Mouse (Mus musculus) embryonic fibroblast, embryonic 13.5 days (primary cell): ENCODE results near the gene B3gntl1.

Experiments
- CTCF ChIP-seq: IDR thresholded peaks from 2 replicates; pipeline ENCODE4 v1.5.1; 2011; ENCODE audit warnings: mild to moderate bottlenecking, control low read depth, low read length, moderate library complexity, borderline replicate concordance; ENCODE audit not compliant: insufficient read depth
- POLR2A ChIP-seq: IDR thresholded peaks from 2 replicates; pipeline ENCODE4 v1.6.1; 2011; ENCODE audit warnings: low read depth, mild to moderate bottlenecking, control low read depth, low read length, moderate library complexity

DNA sequence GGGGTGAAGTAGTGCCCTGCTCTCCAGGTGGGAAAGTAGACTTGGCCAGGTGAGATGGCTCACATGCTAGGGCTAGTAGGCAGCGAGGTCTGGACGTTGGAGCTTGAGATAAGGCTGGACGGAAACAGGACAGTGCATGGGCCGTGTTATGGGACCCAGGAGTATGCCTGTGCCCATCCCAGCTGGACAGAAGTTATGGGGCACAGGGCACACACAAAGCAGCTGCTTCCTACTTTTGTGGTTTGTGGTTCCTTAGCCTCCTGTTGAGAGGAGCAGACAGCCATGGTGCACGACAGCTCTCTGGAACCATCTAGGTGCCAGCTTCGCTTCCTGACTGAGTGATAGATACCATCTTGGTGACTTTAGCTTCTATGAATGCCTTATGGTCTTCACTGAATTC is 67.3 kb downstream of the B3gntl1 start:
- TF ChIP-seq POLR2A (no peak), CTCF (no peak)
